Mouse (Mus musculus) left cerebral cortex, adult 9 months (tissue): Measurements from ENCODE around the gene Dtx2.
"Not testable (repeated sequence)": the region's sequence is repeated elsewhere in the genome, so short reads cannot be mapped to it uniquely, and the experiment has no call there.

ENCODE experiments used
- DNase-seq, 2 experiments: peaks; one replicate each; pipeline ENCODE4 v3.0.0; 2022; ENCODE audit warnings: low spot score in 2 of 2

The Dtx2 gene

DNA sequence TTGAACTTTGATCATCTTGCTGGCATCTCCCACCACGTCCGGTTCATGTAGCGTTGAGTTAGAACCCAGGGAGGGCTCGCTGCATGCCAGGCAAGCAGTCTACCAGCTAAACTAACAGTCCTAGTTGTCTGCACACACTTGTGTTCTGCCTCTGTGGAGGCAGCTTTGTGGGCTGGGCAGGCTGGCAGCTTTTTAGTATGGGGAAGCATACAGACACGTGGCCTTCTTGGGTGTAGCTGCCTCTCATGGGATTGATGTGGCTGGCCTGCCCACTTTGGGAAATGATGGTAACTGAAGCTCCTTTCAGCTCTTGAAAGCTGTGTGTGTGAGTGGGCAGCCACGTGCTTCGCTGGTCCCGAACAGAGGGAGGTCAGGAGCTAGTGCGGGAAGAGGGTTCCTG is 32.3 kb downstream of the Dtx2 start:
- DNase-seq, result no peak

DNA sequence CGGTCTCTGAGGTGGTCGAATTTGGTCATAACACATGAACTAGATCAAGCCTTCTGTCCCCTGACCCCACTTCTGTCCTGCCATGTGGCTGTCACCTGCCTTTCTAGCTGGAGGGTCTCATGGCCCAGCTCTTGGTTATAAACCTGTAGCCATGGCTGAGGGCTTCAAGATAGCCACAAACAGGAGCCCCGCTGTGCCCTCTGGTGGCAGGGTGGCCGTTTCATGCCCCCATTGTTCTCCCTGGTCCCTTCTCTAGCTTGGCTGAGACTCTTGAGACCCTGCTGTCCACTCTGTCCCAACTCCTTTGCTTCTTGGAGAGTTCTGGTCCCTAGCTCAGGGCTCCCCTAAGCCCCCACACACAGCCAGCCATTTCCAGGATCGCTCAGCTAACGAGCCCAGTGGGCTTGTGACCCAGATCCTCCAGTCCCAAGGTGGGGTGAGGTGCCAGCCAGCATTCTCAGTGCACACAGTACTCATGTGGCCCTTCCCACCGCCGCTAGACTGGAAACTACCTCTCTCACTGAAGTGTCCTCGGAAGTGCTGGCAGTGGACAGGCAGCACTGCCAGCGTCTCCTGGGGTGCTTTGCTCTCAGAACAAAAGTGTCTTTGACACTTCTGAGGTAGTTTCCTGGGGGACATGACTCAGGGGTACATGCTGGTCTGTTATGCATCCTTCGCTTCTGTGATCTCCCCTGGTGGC is 33.2 kb downstream of the Dtx2 start:
- DNase-seq, result no peak

DNA sequence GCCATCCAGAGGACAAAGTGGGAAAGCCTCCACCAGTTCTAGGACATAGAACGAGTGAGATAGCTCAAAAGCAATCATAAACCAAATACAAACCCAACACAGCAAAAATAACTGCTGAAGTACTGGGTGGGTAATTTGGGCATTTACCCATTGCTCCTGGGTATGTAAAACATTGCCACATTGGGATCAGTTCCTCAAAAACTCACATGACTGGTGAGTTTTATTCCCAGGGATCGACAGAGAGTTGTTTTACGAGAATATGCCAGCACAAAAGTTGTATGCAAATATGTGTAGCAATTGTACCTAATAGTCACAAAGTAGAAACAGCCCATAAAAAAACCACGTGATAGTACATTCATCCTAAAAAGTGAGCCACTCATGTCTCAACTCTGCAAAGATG is 40.3 kb downstream of the Dtx2 start:
- no peak for DNase-seq

DNA sequence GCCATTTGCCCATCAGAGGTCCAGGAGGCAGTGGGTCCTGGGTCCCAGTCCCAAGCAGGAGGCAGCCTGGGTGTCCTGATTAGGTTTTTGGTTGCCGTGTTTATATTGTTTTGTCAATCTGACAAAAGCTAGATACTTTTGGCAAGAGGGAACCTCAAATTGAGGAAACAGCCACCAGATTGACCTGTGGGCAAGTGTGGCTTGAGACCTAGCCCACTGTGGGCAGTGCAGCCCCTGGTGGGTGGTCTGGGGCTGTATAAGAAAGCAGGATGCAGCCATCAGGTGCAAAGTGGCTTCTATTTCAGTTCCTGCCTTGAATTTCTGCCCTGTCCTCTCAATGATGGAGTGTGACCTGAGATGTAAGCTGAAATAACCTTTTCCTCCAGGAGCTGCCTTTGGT is 40.7 kb downstream of the Dtx2 start:
- no peak for DNase-seq

DNA sequence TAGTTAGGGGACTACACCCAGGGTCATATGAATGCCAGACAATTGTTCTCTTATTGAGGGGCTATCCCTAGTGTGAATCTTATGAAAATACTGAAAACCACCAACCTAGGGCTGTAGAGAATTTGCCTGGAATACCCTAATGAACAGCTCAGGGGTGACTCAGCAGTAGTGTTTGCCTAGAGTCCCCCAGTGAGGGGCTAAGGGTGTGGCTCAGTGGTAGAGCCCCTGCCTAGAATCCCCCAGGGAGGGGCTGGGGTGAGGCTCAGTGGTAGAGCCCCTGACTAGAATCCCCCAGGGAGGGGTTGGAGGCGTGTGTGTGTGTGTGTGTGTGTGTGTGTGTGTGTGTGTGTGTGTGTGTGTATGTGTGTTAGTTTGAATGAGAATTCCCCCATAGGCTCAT is 42.1 kb downstream of the Dtx2 start:
- no peak for DNase-seq

DNA sequence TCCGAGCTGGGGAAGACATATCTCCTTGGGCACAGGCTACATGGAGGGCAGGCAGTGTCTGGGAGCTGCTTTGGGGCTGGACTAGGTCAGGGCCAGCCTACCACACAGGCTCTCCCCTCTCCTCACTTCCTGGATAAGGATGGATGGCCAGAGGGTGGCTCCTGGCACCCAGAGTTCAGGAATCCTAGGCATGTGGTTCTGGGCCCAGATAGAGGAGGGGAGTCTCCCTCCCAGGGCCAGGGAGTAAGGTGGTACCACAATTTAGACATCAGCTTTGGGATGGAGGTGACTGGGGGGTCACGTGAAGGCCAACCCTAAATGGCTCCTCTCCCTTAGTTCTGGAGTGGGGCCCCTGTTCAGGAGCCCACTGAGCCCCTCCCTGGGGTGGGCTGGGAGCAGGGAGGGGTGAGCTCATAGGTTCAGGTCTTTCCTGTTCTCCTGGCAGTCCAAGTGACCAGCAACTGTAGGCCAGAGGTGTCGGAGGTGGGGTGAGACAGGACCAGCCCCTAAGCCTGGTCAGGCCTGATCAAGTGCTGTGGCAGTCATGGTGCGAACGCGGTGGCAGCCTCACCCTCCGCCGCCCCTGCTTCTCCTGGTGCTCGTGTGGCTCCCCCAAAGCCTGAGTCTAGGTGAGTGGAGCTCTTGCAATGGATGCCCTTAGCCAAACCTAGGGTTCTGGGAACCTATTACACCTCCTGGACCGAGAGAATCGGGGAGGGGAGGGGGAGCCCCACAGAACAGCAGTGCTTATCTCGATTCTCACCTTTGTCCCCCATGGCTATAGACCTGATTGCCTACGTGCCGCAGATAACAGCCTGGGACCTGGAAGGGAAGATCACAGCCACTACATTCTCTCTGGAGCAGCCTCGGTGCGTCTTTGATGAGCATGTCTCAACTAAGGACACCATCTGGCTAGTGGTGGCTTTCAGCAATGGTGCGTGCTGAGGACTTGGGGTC is 43.9 kb downstream of the Dtx2 start, which contains the start of gene Upk3b:
Gene Upk3b, plus strand, starts transcription at position 239 of the 957 bp plus-strand sequence.
- DNase-seq, result no peak

DNA sequence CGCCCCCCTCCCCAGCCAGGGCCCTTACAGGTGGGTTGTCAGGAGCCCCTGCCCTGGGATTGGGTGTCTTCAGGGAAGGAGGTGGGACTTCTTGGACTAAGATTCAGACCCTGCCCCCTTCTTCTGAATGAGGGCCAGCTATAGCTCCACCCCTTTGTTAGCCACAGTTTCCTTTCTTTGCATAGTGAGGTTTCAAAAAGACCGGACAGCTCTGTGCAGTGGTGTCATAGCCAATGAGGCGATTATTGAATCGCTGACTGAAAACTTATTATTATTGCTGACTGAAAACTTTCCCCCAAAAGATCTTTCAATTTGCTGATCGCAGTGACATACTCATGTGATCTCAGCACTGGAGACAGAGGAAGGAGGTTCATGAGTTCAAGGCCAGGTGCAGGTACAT is 45.6 kb downstream of the Dtx2 start:
- DNase-seq, result no peak

DNA sequence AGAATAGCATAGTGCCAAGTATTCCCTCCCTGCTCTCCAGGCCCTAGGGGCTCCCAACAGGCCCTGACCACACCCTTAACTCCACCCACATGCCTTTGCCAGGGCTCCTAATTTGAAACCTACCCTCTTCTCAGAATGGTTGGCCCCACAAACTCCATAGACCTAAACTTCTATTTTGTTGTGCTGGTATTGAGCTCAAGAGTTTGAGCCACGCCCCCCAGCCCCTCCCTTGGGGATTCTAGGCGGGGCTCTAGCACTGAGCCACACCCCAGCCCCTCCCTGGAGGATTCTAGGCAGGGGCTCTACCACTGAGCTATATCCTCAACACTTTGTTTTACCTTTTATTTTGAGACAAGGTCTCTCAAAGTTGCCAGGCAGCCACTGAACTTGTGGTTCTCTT is 46.7 kb downstream of the Dtx2 start:
- DNase-seq, result no peak

DNA sequence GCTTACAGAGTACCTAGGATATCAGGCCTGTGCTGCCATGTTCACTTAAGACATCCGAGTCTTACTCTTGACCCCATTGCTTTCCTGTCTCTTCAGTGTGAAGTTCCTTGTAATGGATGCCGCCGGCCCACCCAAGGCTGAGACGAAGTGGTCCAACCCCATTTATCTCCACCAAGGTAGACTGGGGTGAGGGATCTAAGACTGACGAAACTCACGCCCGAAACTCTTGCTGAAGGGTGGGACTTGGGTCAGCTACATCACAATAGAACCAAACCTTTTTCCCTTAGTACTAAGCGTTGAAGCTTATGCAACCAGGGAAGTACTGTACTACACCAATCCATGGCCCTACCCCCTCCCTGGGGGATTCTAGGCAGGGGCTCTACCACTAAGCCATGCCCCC is 47.1 kb downstream of the Dtx2 start:
- DNase-seq, result no peak

DNA sequence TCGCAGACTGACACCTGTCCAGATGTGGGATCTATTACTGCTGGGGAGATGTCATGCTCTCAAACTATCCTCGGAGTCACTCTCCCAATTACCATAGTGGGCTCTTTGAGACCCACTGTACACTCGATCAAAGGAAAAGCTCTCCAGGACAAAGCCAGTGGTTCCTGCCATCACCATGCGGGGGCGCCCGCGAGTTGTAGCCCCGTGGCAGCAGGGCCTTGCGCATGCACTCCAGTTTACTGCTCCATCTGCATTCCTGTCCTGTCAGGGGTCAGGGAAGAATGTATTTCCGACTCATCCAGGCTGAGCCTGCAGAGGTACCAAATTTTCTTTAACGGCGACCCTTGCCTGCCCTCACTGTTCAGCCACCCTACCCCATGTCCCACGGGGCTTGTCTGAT is 50.3 kb downstream of the Dtx2 start:
- no peak for DNase-seq

DNA sequence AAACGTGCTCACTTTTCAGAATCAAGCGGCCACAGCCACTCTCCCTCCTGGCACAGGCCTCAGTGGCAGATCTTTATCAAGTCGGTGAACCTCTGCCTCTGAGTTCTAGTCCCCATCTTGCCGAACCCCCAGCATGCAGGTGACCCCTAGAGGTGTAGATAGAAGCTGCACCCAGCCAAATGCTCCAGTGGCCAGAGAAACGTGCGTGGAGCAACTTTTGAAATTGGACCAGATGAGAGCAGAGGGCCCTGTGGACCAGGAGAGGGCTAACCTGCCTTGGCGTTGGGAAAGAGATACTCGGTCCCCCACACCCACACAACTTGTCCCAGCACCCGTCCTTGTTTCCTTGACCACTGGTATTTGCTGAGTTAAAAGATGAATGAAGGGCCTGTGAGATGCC is 50.8 kb downstream of the Dtx2 start:
- no peak for DNase-seq

DNA sequence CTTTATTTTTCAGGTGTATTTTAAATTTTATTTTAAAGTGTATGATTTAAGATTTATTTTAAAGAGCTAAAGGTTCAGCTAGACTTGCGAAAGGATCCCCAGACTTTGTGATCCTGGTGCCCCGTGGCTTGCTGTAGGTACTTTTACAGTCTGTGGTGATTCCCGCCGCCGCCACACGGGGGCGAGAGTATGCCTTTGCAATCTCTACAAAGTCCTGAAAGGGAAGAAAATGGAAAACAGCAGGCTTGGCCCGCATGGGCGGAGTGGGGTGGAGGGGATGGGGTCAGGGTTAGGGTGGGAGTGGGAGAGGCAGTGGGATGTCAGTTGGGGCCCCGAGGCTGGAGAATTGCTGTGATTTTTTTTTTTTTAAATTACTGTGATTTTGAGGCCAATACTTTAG is 51.4 kb downstream of the Dtx2 start:
- peak in 1 of 2 experiments; percentile 84 for DNase-seq

DNA sequence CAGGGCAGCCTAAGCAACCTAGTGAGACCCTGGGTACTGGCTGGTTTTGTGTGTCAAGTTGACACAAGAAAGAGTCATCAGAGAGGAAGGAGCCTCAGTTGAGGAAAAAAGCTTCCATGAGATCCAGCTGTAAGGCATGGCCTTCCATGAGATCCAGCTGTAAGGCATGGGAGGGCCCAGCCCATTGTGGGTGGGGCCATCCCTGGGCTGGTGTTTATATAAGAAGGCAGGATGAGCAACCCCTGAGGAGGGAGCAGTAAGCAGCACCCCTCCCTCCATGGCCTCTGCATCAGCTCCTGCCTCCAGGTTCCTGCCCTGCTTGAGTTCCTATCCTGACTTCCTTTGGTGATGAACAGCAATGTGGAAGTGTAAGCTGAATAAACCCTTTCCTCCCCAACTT is 53.9 kb downstream of the Dtx2 start:
- not testable (repeated sequence) for DNase-seq

DNA sequence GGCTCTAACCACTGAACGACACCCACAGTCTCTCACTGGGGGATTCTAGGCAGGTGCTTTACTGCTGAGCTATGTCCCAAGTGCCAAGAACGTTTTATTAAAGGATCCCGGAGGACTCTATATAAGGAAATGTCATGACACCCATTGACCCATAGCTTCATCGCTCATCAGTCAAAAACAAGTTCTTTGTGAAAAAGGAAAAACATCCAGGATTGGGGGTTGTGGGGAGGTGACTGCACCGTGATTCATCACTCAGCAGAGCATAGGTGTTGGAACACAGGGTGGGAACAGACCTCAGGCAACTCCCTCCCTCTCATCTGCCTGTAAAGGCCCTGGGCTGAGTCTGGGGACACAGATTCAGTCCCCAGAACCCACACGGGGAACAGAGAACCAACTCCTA is 55.3 kb downstream of the Dtx2 start:
- no peak for DNase-seq

DNA sequence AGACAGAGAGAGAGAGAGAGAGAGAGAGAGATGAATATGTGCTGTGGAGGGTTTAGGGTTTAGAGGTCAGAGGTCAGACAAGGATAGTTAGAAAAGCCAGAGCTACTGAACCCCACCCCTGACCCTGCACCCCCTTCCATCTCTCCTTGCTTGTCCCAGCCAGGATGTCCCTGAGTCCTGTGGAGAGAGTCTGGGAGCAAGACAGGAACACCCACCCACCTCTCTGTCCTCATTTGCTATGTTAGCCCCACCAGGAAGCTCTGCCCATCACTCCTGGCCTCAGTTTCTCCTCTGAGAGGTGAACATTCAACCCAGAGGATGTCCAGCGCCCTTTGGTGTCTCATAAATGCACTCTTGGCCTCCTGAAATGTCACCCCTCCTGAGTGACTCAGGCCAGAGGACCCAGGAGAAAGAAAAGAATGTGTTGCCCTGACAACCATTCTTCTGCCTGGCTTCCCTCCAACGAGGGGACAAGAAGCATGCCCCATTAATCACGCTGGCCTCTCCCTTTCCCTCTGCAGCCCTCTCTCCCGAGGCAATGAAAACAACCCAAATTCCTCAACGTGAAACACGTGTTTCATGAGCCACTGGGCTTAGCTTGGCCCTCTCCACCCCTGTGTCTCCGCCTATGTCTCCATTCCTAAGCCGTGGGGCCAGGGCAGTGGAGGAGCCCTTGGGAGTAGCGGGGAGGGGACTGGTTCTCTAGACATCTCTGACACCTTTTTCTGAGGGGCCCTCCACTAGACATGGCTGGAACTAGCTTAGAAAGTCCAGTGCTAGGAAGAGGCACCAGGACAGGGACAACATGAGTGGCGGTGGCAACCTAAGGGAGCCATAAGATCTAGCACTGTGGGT is 56.9 kb downstream of the Dtx2 start:
- DNase-seq, result peak in 1 of 2 experiments; percentile 12

DNA sequence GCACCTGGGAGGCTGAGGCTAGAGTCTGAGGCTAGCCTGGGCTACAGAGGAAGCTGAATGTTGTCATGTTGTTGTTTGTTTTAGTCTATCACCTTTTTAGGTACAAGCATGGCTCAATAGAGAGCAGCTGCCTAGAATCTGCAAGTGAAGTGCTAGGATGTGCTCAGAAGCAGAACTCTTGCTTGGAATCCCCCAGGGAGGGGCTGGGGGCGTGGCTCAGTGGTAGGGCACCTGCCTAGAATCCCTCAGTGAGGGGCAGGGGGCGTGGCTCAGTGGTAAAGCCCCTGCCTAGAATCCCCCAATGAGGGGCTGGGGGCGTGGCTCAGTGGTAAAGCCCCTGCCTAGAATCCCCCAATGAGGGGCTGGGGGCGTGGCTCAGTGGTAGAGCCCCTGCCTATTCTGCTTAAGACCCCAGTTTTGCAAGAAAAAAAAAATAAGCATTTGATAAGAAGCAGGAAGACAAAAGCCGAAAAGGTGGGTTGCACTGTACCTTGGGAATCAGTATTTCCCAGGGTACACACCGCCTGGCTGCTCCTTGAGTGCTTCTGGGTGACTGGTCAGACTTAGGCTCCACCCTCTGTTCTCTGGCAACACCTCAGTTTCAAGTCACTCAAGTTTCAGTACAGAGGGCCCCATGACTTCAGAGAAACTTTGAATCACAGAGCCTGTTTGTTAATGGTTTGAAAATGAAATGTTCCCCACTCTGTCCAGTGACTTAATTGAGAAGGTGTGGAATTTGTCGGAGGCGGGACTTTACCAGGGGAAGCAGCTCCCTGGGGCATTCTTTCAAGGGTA is 58.5 kb downstream of the Dtx2 start:
- DNase-seq, result no peak

DNA sequence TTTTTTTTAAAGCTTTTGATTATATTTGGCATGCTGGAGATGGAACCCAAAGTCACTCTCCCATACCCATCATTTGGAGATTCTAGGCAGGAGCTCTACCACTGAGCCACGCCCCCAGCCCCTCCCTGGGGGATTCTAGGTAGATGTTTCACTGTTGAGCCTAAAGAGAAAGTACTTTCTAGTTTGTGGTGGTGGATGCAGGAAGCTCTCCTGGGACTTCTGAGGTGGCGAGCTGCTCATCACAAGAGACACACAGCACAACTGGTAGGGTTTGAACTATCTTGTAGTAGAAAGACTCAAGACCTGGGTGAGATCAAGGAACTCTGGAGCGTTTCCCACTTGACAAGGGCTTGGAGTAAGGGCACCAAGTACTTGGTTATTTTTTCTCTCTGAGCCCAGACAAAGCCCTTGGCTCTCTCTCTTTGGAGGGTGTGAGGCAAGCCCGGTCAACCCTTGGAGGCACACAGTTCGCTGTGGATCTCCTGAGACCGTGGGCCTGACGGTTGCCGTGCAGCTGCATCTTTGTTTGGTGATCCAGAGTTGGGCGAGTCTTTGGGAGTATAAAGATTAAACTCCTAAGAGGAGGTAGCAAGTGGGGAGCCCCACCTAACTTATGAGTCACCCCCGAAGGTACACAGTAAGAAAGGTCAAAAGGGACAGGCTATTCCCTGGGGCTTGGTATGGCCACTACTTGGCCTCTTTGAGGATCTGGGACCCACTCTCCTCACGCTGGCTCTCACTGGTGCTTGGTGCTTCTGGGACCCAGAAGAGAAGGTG is 59.9 kb downstream of the Dtx2 start, which contains the start of gene Upk3bl:
Gene Upk3bl, plus strand, starts transcription at position 192 of the 777 bp plus-strand sequence.
- no peak for DNase-seq

DNA sequence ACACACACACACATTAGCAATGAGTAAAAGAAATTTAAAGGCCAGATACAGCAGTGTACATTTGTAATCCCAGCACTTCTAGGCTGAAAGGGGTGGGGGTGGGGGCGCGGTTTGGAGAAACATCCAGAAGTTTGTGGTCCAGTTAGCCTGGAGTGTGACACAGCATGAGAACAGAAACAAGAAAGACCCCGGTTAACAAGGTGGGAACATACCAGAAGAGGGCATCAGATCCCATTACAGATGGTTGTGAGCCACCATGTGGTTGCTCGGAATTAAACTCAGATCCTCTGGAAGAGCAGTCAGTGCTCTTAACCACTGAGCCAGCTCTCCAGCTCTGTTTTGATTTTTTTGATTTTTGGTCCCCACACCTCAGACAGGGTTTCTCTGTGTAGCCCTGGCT is 61.5 kb downstream of the Dtx2 start:
- DNase-seq, result no peak

DNA sequence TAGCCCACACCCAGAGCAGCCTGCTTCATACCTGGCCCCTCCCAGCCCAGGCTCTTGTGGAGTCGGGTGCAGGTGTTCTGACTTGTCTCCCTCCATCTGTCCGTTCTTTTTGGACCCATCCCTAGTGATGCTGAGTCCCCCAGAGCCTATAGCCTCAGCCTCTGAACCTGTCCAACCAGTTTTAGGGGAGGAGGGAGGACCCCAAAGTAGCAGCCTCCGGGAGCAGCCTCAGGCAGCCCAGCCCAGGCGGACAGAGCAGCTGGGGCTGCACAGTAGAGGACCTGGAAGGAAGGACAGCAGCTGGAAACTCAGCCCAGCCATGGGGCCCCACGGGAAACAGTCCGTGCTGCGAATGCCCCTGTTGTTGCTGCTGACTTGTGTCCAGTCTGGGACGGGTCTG is 62.5 kb downstream of the Dtx2 start:
- no peak for DNase-seq

DNA sequence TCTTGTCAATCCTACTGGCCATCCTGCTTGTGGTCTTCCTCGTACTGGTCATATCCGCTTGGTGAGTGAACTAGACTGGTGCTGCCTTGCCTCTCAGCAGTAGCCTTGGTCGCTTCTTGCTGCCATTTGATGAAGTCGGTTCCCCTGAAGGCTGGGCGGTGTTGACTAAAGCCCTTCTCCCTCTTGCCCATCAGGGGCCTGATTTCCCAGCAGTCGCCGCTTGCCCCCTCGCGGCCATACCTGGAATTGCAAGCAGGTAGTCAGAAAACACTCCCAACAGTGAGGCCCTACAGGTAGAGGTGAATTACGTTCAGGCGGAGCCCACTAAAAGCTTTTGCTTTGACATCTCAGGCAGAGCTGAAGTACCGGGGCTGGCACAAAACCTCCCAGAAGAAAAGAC is 67.0 kb downstream of the Dtx2 start:
- DNase-seq, result peak in 1 of 2 experiments; percentile 69
